Mouse (Mus musculus) hindbrain, postnatal 0 days (tissue): ENCODE measurements around the gene Sh3gl2. TPM values are rescaled to one million over a fixed set of nuclear protein-coding genes. Genes with fewer than 3 reads are reported as not detected.

ENCODE experiments used
- ATAC-seq: fragments of 200-750 bp; cut with Nextera tagmentation; 2 replicates; pipeline ENCODE4 v1.8.0; 2017; ENCODE audit warnings: mild to moderate bottlenecking, moderate TSS enrichment, moderate library complexity
- DNase-seq: peaks from one replicate; pipeline ENCODE4 v3.0.0-alpha.2; 2015; ENCODE audit warnings: low spot score
- H3K27ac ChIP-seq: fragments of 300-500 bp; sonication (generic); 2 replicates; pipeline ENCODE4 v1.5.1; 2014; ENCODE audit warnings: mild to moderate bottlenecking
- H3K27me3 ChIP-seq: fragments of 300-500 bp; sonication (generic); 2 replicates; pipeline ENCODE4 v1.6.1; 2014; ENCODE audit warnings: low read length, mixed read lengths; ENCODE audit not compliant: insufficient read depth
- H3K36me3 ChIP-seq: fragments of 300-500 bp; sonication (generic); 2 replicates; pipeline ENCODE4 v1.6.1; 2014; ENCODE audit warnings: low read length, mixed read lengths; ENCODE audit not compliant: insufficient read depth
- H3K4me1 ChIP-seq: fragments of 300-500 bp; sonication (generic); 2 replicates; pipeline ENCODE4 v1.6.1; 2014; ENCODE audit warnings: antibody characterized with exemption, low read length, mixed read lengths; ENCODE audit not compliant: insufficient read depth
- H3K4me2 ChIP-seq: fragments of 300-500 bp; sonication (generic); 2 replicates; pipeline ENCODE4 v1.6.1; 2014; ENCODE audit warnings: low read depth, mild to moderate bottlenecking, low read length, moderate library complexity, mixed read lengths
- H3K4me3 ChIP-seq: fragments of 300-500 bp; sonication (generic); 2 replicates; pipeline ENCODE4 v1.5.1; 2014; ENCODE audit warnings: low read length
- H3K9ac ChIP-seq: fragments of 300-500 bp; sonication (generic); replicated peaks from 2 replicates; pipeline ENCODE4 v1.6.1; 2014; ENCODE audit warnings: mild to moderate bottlenecking, low read length, moderate library complexity, mixed read lengths
- H3K9me3 ChIP-seq: fragments of 300-500 bp; sonication (generic); 2 replicates; pipeline ENCODE4 v1.6.1; 2016; ENCODE audit warnings: low read length, mixed read lengths
- CTCF ChIP-seq: IDR thresholded peaks from 2 replicates; pipeline ENCODE4 v1.5.1; 2016; ENCODE audit warnings: antibody characterized with exemption, control low read depth, low read depth
- WGBS: fragments of 180-500 bp; shearing (Covaris S2); extraction: QIAGEN DNeasy Blood & Tissue Kit; methylation state at CpG from one replicate; pipeline ENCODE4 v1.1.7; 2014; 5-methylcytosine and 5-hydroxymethylcytosine counted together
- polyA plus RNA-seq: library from polyadenylated mRNA; unstranded; fragments of >200 nt; fragmentation: Nextera tagmentation; extraction: Ambion mirVana; gene quantifications from 2 replicates; pipeline ENCODE4 v1.2.1, GENCODE M21; 2015
- total RNA-seq: library from RNA; depleted of rRNA; stranded (reverse); fragments of >200 nt; gene quantifications from 2 replicates; pipeline ENCODE4 v1.2.3, GENCODE M21; 2014

The Sh3gl2 gene
- total and polyA plus RNA-seq, 2 experiments from 2014 or later: 41.9 to 129 TPM

GRCm38 (mm10) chr4:85250271-85250670, 45.3 kb downstream of the Sh3gl2 start:
- H3K27me3 ChIP-seq: no peaks in the 10 kb centered on the region
- no peak overlapping the region for H3K27ac ChIP-seq
- H3K4me3 ChIP-seq: no peak overlapping the region
- 15% methylated on average over 2 of the region's 2 CpGs for WGBS
- DNase-seq (peak; percentile 85), ATAC-seq (peak; percentile 79; the same call in 1 of the 2 replicates)
- H3K36me3 ChIP-seq: no peaks in the 10 kb centered on the region
- no peaks in the 10 kb centered on the region for H3K9me3 ChIP-seq
- H3K4me2 ChIP-seq: no peak overlapping the region
- H3K9ac ChIP-seq: no peak overlapping the region
- H3K4me1 ChIP-seq: peaks cover 24% of the 10 kb centered on the region
- no peak for TF ChIP-seq CTCF

GRCm38 (mm10) chr4:85250786-85251185, 45.9 kb downstream of the Sh3gl2 start:
- Histone ChIP-seq H3K9ac (no peak overlapping the region), H3K4me3 (no peak overlapping the region), H3K27me3 (no peaks in the 10 kb centered on the region), H3K36me3 (no peaks in the 10 kb centered on the region), H3K4me2 (no peak overlapping the region), H3K4me1 (peaks cover 24% of the 10 kb centered on the region), H3K9me3 (no peaks in the 10 kb centered on the region), H3K27ac (peak overlapping the region; percentile 70)
- peak; percentile 61 for ATAC-seq
- WGBS: 38% methylated on average over 2 of the region's 2 CpGs
- DNase-seq: peak; percentile 76
- no peak for TF ChIP-seq CTCF

GRCm38 (mm10) chr4:85255771-85256389, 51.0 kb downstream of the Sh3gl2 start:
- Histone ChIP-seq H3K4me2 (no peak overlapping the region), H3K27me3 (no peaks in the 10 kb centered on the region), H3K36me3 (no peaks in the 10 kb centered on the region), H3K4me1 (peaks cover 19% of the 10 kb centered on the region), H3K4me3 (no peak overlapping the region), H3K9ac (no peak overlapping the region), H3K27ac (no peak overlapping the region), H3K9me3 (no peaks in the 10 kb centered on the region)
- TF ChIP-seq CTCF: no peak
- 81% methylated on average over 8 of the region's 8 CpGs for WGBS
- ATAC-seq: no peak
- DNase-seq: no peak

GRCm38 (mm10) chr4:85256461-85257202, 51.7 kb downstream of the Sh3gl2 start:
- peak overlapping the region; percentile 33 for H3K27ac ChIP-seq
- no peak for TF ChIP-seq CTCF

GRCm38 (mm10) chr4:85257771-85258341, 52.9 kb downstream of the Sh3gl2 start:
- H3K9me3 ChIP-seq: no peaks in the 10 kb centered on the region
- no peak overlapping the region for H3K4me2 ChIP-seq
- H3K27ac ChIP-seq: peak overlapping the region; percentile 33; the same call in 1 of the 2 replicates
- DNase-seq: peak; percentile 30
- no peak for ATAC-seq
- no peak for TF ChIP-seq CTCF
- H3K27me3 ChIP-seq: no peaks in the 10 kb centered on the region
- peaks cover 18% of the 10 kb centered on the region for H3K4me1 ChIP-seq
- H3K9ac ChIP-seq: no peak overlapping the region
- no peak overlapping the region for H3K4me3 ChIP-seq
- no peaks in the 10 kb centered on the region for H3K36me3 ChIP-seq
- 74% methylated on average over 4 of the region's 4 CpGs for WGBS

More at GRCm38 (mm10) chr4:85256461-85257202, 51.7 kb downstream of the Sh3gl2 start:
- H3K4me2 ChIP-seq: no peak overlapping the region
- H3K4me1 ChIP-seq: peaks cover 14% of the 10 kb centered on the region
- no peaks in the 10 kb centered on the region for H3K36me3 ChIP-seq
- no peak overlapping the region for H3K4me3 ChIP-seq
- peak; percentile 83 for DNase-seq
- ATAC-seq: peak; percentile 79
- no peaks in the 10 kb centered on the region for H3K27me3 ChIP-seq
- no peak overlapping the region for H3K9ac ChIP-seq
- no peaks in the 10 kb centered on the region for H3K9me3 ChIP-seq
- WGBS: 47% methylated on average over 5 of the region's 5 CpGs

GRCm38 (mm10) chr4:85260687-85261658, 56.0 kb downstream of the Sh3gl2 start:
- H3K27me3 ChIP-seq: no peaks in the 10 kb centered on the region
- no peak overlapping the region for H3K4me2 ChIP-seq
- WGBS: 42% methylated on average over 12 of the region's 12 CpGs
- no peak overlapping the region for H3K9ac ChIP-seq
- peaks cover 18% of the 10 kb centered on the region for H3K4me1 ChIP-seq
- ATAC-seq (peak; percentile 80), DNase-seq (peak; percentile 83)
- H3K4me3 ChIP-seq: no peak overlapping the region
- peak overlapping the region; percentile 81 for H3K27ac ChIP-seq
- no peak for TF ChIP-seq CTCF
- no peaks in the 10 kb centered on the region for H3K9me3 ChIP-seq
- no peaks in the 10 kb centered on the region for H3K36me3 ChIP-seq
